Mouse (Mus musculus): ENCODE results near the gene Ppp1r10. TPM values are rescaled to one million over a fixed set of nuclear protein-coding genes. Genes with fewer than 3 reads are reported as not detected.

Gene Ppp1r10
- 10 to 100 TPM; 15.6 to 34.8 TPM for total RNA-seq (2021)
- long read RNA-seq, experiment 1, full-length matches to known transcripts = 2 of 28 reads
- long read RNA-seq, experiment 1, partial matches to known transcripts = 11 of 28 reads
- long read RNA-seq, experiment 1, other reads (novel, unspliced or antisense) = 15 of 28 reads
- long read RNA-seq, experiment 2, partial matches to known transcripts = 7 of 10 reads
- long read RNA-seq, experiment 2, other reads (novel, unspliced or antisense) = 3 of 10 reads

- DNase-seq = peak; percentile 99
- Histone ChIP-seq H3K27ac (peak within 1 kb of the TSS; percentile 98), H3K4me3 (peak within 1 kb of the TSS; percentile 90)
- intact Hi-C loops (cut with DNase I) = loop anchor here (2.0 kb wide), 1 partner anchor 80 kb away; no protein-coding TSS in a partner anchor
- TF ChIP-seq CTCF (IDR thresholded peaks at IDR 0.05) = peak; percentile 71
Observed at GRCm38 (mm10) chr17:35916297-35917142, at the start of gene Ppp1r10, which contains the start of gene Mrps18b. Ppp1r10 (plus strand) TSS chr17:35916434. Mrps18b (minus strand) TSS chr17:35916389.

GRCm38 (mm10) chr17:35866911-35867890 is 49.0 kb upstream of the Ppp1r10 start:
- peak; percentile 54 for DNase-seq
- peak; percentile 43 for TF ChIP-seq CTCF (IDR thresholded peaks at IDR 0.05)
- Histone ChIP-seq H3K27ac (peak overlapping the region; percentile 96), H3K4me3 (peak overlapping the region; percentile 78)
- intact Hi-C loops (cut with DNase I) = no loop called here

DNA sequence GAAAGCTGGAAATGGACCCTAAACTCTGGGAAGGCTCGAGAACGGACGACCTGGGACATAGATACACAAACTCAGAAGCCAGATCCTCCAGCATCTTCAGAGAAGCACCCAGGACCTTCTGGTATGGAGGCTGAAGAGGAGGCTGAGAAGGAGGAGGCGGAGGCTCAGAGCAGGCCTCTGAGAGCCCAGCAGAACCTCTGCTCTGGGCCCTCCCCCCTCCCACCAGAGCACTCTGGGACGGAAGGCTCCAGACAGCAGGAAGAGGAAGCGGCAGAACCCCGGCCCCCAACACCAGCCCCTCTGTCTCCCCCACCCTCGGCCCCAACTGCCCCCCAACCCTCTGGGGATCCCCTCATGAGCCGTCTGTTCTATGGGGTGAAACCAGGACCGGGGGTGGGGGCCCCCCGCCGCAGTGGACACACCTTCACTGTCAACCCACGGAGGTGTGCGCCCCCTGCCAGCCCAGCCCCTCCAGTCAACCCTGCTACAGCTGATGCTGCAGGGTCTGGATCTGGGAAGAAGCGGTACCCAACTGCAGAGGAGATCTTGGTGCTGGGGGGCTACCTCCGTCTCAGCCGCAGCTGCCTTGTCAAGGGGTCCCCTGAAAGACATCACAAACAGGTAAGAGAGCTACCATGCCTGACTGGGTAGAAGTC is 47.9 kb upstream of the Ppp1r10 start:
- no peak for TF ChIP-seq CTCF (IDR thresholded peaks at IDR 0.05)
- peak; percentile 42 for DNase-seq
- intact Hi-C loops (cut with DNase I) = no loop called here
- Histone ChIP-seq H3K4me3 (peak overlapping the region; percentile 78), H3K27ac (peak overlapping the region; percentile 96)

- peak; percentile 3 for DNase-seq
- TF ChIP-seq CTCF (IDR thresholded peaks at IDR 0.05) = no peak
- Histone ChIP-seq H3K27ac (peak overlapping the region; percentile 96), H3K4me3 (peak overlapping the region; percentile 78)
- intact Hi-C loops (cut with DNase I) = no loop called here
Observed at GRCm38 (mm10) chr17:35868961-35869345, 47.3 kb upstream of the Ppp1r10 start.

DNA sequence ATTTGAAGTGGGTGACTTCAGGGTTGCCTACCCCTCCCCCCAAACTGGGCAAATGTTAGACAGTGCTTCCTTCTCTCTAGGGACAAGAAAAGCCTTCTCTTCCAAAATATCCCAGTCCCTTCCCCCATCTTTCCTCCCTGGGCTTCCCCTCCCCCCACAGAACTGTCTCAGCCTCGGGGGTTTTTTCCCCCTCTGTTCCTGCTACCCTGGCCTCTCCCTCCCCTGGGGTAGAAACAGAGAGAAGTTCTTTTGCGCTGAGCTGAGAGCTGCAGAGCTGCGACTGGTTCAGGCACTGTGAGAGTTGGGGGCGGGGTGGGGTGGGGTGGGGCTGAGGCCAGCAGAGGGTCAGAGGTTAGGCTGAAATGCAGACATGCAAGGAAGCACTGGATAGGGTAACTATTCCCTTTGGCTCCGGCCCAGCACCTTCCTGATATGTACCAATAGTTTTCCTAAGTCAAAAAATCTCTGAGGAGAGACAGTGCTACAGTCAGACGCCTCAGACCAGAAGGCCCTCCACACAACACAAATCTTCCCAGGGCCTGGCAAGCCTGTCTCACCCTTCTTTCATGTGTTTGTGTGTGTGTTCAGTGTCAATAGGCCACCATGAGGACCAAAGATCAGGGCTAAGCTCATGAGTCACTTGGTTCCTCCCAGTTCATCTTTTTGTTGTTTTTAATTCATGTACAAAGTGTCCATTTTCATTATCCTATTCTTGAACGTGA is 46.7 kb upstream of the Ppp1r10 start:
- peak; percentile 62 for DNase-seq
- H3K27ac ChIP-seq = peak overlapping the region; percentile 96
- no peak for TF ChIP-seq CTCF (IDR thresholded peaks at IDR 0.05)

DNA sequence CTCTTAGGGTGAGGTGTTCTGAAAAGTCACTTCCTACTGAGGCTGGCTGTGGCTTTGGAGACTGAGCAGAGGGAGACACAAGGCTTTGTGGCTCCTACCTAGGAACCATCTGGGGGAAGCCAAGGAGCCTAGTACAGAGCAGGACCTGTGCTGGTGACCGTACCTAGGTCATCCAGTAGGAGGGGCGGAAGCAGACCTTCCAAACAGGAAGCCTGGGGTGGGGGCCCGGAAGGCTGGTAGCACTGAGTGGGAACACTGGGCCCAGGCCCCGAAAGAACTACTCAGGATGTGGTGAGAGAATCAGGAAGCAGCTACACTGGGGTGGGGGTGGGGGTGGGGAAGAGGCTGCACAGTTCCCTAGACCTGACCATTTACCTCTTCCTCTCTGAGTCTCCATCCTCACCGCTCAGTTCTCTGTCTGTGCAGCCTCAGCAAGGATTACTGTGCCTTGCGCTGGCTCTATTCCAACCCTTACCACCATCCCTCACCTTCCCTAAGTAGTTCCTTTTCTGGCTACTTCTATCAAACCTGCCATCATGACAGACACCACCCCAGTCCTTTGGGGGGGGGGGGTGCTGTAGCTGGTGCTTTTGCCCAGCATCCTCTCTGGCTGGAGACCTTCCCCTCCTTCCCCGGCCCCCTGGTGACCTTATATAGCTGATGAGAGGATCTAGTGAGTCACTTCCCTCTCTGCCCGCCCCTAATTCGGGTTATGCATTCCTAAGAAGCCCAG is 45.9 kb upstream of the Ppp1r10 start:
- DNase-seq = peak; percentile 66
- Histone ChIP-seq H3K27ac (peak overlapping the region; percentile 96), H3K4me3 (peak overlapping the region; percentile 78)
- intact Hi-C loops (cut with DNase I) = no loop called here
- no peak; the same call in 1 of the 2 replicates for TF ChIP-seq CTCF (IDR thresholded peaks at IDR 0.05)

More for the DNA sequence above, 46.7 kb upstream of the Ppp1r10 start:
- intact Hi-C loops (cut with DNase I) = no loop called here
- peak overlapping the region; percentile 78 for H3K4me3 ChIP-seq

DNA sequence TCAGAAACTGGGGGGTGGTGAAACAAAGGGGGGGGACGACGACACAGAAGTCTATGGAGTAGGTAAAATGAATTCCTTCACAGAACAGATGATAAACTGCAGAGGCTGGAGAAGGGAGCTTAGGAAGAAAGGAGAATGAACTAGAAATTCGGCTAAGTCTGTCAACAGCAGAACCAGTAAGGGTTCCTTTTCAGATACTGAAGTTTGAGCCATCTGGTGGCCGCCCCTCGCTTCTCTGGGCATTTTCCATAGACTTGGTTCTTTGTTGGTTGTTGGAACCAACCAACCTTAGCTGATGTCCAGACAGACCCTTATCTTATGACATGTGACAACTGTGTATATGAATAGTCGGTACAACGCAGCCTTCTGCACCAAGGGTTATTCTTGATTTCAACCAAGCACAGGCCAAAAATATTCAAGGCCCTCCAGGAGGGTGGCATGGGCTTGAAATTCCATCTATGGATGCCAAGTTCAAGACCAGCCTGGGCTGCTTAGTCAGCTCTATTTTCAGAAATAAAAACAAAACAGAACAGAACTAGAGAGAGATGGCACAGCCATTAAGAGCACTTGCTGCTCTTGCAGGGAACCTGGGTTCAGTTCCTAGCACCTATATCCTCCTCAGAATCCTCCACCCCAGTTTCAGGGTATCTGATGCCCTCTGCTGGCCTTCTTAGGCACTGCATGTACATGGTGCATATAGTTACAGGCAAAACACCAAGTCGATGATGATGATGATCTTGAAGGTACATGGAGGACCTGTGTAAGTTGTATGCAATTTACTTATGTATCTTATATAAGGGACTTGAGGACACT is 45.1 kb upstream of the Ppp1r10 start:
- Histone ChIP-seq H3K27ac (peak overlapping the region; percentile 96), H3K4me3 (peak overlapping the region; percentile 78)
- intact Hi-C loops (cut with DNase I) = no loop called here
- peak; percentile 34 for DNase-seq
- peak; percentile 62 for TF ChIP-seq CTCF (IDR thresholded peaks at IDR 0.05)

- peak overlapping the region; percentile 45 for H3K4me3 ChIP-seq
- DNase-seq = peak; percentile 93
- H3K27ac ChIP-seq = peak overlapping the region; percentile 68
- peak; percentile 99 for TF ChIP-seq CTCF (IDR thresholded peaks at IDR 0.05)
- intact Hi-C loops (cut with DNase I) = loop anchor here (1.0 to 2.0 kb wide), 2 partner anchors 38 to 135 kb away; no protein-coding TSS in a partner anchor
Observed at GRCm38 (mm10) chr17:35873774-35874519, 42.3 kb upstream of the Ppp1r10 start.

DNA sequence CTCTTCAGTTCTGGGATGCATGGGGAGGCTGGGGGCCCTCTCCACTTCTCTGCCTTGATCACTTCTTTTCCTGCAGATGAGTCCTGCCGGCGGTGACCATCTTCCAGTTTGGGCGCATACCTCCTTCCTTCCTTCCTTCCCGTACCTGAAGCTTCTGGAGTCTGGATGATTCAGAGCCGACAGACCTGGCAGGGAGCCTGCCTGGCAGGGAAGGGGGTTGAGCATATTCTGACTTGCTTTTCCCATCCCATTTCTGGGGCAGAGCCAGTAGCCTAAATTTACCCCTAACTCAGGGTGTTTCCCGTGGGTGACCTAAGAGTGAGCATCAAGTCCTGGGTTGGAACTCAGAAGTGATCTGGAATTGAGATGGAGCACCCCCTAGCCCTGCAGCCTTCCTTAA is 41.5 kb upstream of the Ppp1r10 start:
- Histone ChIP-seq H3K27ac (no peak overlapping the region), H3K4me3 (no peak overlapping the region)
- intact Hi-C loops (cut with DNase I) = loop anchor here (2.0 kb wide), 1 partner anchor 136 kb away; no protein-coding TSS in a partner anchor
- TF ChIP-seq CTCF (IDR thresholded peaks at IDR 0.05) = no peak
- peak; percentile 40 for DNase-seq
